Mouse (Mus musculus) activated CD4-positive, CD25-positive, alpha-beta regulatory T cell, adult 4 months (primary cell): Measurements from ENCODE around the gene Dse. TPM values are rescaled to one million over a fixed set of nuclear protein-coding genes. Genes with fewer than 3 reads are reported as not detected.
A peak's percentile ranks its signal among the peaks of the same experiment; 100 is the strongest.

Experiments used
- ATAC-seq: one replicate; pipeline ENCODE4 v1.8.0; 2017
- polyA plus RNA-seq, 2 experiments: library from polyadenylated mRNA; unstranded; fragments of 100-300 nt; shearing (Covaris generic); gene quantifications; one replicate each; pipeline ENCODE4 v1.2.1; 2017

Gene Dse
- polyA plus RNA-seq, 2 experiments from 2014 or later, result 1.0 to 2.0 TPM

DNA sequence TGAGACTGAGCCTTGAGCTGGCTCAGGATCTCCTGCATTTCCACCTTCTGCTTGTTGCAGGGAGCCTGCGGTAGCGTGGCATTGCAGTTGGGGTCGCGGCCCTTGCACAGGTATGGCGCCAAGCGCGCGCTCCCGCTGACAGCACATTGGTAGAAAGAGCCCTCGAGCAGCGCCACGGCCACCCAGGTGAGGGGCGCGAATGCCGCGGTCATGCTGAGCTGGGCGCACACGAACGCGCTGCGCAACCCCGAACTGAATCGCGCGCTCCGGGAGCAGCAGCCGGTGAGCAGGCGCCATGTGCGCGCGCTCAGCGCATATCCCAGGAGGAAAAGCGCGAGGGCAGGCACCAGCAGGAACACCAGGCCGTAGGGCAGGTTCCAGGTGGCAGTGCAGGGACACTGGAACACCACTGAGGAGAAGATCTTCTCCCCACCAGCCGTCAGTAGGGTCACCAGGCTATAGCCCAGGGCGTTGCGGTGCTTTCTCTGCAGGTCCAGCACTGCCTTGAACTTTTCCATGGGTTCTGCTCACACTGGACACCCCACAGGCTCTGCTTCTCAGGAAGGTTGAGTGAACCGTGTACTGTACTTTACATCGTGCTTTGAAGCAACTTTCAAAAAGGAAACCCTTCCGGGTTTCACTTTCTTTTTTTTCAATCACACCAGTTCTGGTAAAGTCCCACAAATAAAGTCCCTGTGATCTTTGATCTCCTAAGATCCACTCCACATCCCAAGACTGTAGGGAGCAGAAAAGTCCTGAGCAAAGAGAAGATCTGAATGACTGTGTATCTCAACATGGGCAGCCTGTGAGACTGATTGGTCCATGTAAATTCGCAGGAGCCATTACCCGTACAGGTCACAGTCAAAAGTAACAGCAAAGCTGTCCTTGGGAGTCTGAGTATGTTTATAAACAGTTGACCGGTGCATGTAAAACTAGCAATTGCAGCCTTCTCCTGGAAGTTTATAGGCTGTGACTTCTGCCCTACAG is 79.8 kb downstream of the Dse start, which contains the start of gene Calhm6:
Gene Calhm6, minus strand, starts transcription at position 593 of the 987 bp plus-strand sequence.
- peak; percentile 76 for ATAC-seq

DNA sequence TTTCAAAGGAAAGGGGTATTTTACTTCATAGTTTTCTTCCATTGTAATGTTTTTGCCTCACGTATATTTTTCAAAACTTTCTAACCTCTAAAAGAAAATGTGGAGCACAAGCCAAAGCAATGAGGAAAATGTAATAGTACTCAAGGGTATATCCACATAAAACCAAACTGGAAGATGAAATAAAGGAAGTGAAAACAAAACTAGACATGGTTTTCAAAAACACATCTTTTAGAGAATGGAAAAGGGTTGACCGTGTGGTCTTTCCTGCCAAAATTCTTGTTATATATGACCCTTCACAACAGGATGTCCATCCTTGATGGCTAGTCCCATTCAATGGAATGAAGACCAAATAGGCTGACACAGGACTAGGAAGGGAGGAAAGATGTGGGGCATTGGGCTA is 89.1 kb downstream of the Dse start:
- ATAC-seq, result no peak

DNA sequence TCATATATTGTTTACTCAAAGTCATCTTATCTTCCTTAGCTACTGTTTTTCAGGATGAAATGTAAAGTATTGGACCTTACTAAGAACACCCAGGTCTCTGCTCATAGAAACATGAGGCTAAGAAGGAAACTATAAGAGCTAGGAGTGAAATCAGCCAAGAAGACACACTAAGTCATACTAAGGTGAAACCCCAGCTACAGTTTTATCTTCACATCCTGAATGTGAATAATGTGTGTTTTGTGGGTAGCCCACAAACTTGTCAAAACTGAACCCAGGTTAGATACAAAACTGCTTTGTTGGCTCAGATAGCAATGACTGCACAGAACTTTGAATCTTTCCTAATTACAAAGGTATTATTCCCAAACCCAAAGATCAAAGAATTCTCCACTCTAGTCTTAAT is 89.7 kb downstream of the Dse start:
- peak; percentile 86 for ATAC-seq

- no peak for ATAC-seq
Measured at GRCm38 (mm10) chr10:34117131-34117530, 90.4 kb downstream of the Dse start.

DNA sequence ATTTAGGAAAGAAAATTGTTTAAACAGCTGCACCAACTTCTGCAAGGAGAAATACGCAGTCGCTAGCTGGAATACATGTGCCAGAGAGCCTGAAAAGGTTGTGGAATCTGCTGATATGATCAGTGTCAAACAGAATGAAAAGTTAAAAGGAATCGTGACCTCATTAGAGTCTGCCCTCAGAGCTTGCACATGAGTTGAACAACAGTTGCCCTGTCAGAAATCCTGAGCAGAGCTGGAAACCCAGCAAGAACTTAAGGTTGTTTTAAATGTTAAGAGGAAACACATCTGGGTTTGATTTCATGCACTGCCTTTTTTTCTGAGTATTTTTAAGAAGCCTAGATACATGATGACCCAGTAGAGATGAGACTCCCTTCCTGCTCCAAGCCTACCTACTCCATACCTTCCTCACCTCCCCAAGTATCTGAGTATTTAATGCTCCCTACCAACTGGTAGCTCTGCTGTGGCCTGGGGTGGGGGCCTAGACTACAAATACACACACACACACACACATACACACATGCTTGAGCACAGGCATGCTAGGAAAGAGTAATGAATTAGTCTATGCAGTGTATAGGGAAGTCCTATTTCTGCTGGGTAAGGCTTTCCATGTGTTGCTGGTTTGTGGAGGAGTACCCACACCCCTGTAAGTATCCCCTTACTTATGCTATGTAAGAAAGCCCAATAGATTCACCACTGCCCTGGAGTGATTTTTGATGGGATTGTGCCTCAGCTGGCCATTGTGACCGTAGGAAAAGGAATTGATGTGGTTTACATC is 95.4 kb downstream of the Dse start:
- no peak for ATAC-seq

- peak; percentile 79 for ATAC-seq
Measured at GRCm38 (mm10) chr10:34110863-34111465, 96.6 kb downstream of the Dse start.

Other genes with a start within 250 kb of the Dse start
- 100 to 1,000 TPM in 1 of 2 experiments, 10 to 100 TPM in 1; 99.2 to 106 TPM for gene Rwdd1, start 188.1 kb downstream of the Dse start, polyA plus RNA-seq
- gene Trappc3l, start 170.1 kb downstream of the Dse start, polyA plus RNA-seq, result not detected
- not detected for gene Calhm4, start 163.4 kb downstream of the Dse start, polyA plus RNA-seq
- gene Calhm5, start 111.2 kb downstream of the Dse start, polyA plus RNA-seq, result not detected
- gene Calhm6, start 79.7 kb downstream of the Dse start, polyA plus RNA-seq, result 10 to 100 TPM; 25.0 to 41.7 TPM
- gene Tspyl1, start 74.5 kb upstream of the Dse start, polyA plus RNA-seq, result 10 to 100 TPM; 37.1 to 45.4 TPM
- 10 to 100 TPM; 12.1 to 15.8 TPM for gene Tspyl4, start 89.7 kb upstream of the Dse start, polyA plus RNA-seq
- under 1 TPM; 0.24 to 0.90 TPM for gene Col10a1, start 182.3 kb upstream of the Dse start, polyA plus RNA-seq
- gene Nt5dc1, start 210.8 kb upstream of the Dse start, polyA plus RNA-seq, result 10 to 100 TPM; 60.2 to 78.7 TPM